Mouse (Mus musculus) urinary bladder, adult 18-20 months (tissue): Measurements from ENCODE around the gene Dlg2.

Experiments used
- DNase-seq, 2 experiments: peaks; one replicate each; pipeline ENCODE4 v3.0.0; 2022; ENCODE audit warnings: low spot score in 2 of 2, mixed read lengths in 2 of 2

Dlg2 gene

DNA sequence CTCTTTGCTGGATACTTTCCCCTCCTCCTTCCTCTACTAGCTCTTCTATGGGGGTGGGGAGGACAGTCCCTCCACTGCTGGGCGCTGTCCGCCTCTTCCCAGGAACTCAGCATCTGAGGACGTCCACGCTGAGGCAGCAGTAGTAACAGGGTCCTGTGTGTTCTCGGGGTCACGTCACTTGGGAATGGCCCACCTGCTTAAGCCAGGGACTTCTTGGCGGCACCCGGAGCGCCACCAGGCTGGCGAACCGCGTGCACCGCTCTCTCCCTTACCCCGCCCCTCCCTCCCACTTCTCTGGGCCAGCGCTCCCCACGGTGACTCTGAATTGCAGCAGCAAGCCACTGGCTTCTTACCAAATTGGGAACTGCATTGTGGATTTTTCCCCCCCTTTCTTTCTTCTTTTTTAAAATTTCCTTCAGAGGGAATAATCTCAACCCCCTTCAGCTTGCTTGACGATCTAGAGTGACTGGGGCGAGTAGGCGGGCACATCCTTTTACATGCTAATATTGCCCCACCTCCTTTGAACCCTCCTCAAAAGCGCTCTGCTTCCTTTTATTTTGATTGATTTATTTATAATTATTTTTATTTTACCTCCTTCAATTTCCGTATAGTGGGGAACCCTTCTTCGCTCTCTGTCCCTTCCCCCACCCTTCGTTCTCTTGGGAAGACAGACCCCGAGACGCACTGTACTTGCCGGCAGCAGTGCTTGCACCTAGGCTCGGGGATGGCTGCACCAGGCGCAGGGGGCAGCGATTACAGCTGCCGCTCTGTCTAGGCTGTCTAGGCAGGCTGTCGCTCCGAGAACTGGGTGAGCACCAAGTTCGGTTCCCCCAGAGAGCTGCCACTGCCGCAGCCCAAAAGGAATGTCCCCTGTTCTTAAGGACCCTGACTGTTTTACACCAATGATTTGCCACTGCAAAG, 785.8 kb downstream of the Dlg2 start:
- peak in 1 of 2 experiments; percentile 5 for DNase-seq

DNA sequence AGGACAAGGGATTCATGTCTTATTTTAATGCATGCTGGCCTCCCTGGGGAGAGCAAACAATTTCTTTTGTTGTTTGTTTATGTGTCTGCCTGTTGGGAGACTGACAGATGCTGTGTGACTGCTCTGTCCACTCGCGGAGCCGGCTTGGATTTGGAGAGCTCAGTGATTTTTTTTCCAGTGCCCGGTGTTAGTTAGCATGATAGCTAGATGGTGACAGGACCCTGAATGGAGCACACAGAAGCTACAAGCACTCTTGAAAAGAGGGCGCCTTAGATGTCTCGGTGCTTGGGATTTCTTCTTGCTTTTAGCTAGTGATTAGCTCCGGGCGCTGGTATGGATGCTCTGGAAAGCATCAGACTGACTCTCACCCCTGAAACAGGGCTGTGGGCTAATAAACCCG, 786.5 kb downstream of the Dlg2 start:
- DNase-seq, result no peak

DNA sequence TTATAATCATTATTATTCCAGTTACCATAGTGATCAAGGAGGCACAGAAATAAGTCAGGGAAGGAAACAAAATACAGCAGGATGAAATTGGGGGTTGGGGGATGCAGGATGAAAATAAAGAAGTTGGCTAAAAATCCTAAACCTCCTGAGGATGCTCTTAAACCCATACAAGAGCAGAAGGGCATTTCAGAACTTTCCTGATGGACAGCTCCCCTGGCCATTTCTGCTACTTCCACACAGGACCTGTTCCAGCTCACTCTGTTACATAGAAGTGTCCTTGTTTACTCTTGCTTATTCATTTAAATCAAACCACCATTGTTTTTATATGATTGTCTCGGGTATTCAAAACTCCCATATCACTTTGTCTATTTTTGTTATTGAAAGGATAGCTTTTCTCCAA, 791.3 kb downstream of the Dlg2 start:
- DNase-seq, result no peak

DNA sequence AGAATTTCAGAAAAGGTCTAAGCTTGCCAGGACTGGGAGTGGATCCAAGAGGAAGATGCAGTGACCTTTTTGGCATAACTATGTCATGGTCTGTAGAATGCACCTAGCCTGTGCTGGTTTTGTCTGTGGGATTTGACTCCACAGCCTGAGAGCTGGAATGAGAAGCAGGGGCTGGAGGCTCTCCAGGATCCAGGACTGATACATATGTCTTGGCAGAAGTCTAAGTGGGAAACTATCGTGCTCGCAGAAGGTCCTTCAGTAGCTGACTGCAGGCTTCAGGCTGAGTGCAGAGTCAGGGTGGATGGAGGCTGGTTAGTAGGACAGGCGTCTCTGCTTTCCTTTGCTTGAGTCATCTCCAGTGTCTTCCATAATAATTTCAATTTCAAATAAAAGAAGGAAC, 807.7 kb downstream of the Dlg2 start:
- DNase-seq, result no peak

DNA sequence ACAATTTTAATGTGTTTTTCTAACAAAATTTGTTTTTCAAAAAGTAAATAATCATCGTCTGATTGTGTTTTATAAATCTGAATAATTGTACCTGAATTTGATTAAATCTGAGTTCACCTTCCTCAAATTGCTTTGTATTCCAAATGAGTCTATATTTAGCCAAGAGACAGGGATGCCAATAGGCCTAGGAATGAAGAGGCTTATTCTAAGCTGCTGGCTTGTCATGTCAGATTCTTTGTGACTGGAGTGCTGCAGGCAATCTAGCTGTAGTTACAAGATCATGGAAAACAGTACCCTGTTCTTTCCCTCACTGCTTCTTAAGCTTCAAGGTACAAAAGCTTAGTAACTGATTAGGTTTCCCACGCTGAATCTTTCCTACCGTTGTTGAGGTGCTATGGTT, 811.9 kb downstream of the Dlg2 start:
- DNase-seq, result no peak

DNA sequence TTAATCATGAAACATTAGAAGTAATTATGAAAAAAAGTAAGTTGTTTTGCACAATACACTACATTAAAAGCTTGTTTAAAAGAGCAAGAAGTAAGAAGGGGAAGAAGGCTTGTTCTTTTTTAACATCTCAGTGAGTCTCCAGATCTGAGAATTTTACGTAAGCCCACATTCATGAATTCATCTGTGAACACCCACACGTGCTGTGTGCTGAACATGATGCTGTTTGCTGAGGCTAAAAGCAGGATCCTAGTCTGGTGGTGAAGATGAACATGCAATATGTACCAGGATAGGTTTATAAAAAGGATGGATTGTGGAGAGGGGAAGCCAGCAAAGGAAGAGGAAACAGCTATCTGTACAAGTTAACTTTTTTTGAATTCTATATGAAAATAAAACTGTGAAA, 819.7 kb downstream of the Dlg2 start:
- DNase-seq, result no peak

DNA sequence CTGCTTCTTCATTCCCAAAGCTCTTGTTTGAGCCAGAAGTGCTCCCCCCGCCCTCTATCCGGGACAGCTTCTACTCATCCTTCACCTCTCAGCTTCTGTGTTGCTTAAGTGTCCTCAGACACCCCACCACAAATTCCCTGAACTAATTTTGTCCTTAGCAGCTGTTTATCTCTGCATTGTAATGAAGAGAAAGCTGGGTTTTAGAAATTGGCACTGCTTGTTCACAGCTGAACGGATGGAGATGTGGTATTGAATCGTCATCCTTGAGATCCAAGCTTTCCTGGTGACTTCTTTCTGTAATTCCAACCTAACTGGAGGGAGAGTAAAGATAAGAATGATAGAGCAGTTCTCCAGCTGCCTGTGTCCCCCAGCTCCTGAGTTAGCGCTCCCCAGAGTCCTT, 834.7 kb downstream of the Dlg2 start:
- DNase-seq, result no peak

DNA sequence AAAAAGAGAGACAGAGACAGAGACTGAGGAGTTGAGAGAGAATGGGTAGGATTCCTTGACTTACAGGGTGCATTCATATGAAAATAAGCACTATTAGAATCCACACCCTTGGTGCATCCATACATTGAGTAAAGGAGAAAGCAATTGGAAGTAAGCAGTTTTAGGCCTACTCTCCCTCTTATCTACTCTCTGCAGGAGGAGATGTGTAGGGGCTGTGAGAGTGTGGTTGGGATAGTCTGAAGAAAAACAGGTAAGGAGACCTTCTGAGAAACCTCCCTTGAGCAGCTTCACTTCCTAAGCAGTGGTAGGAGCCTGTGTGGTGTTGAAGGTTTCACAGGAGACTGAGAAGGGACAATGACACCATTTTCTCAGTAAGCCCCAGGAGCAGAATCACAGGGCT, 868.6 kb downstream of the Dlg2 start:
- DNase-seq, result no peak

DNA sequence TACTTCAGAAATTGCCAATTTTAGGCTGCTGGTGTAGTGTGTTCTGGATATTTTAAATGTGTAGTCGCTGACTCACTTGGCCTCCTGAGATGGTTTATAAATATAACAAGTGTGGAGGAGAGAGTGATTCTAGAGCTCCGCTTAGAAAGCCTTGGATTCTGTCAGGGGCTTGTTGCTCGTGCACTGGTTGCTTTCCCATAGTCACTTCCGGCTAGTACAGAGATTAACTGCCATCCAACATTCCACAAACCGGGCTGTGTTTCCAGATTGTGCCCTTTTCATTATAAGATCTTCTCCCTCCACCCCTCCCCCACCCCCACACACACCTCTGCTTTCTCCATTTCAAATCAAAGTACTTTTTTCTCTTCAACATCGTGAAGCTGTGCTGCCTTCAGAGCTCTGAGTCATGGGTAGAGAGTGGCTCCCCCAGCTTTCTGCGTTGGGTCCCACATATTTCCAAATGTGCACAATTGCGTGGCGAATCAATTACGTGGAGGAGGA, 893.4 kb downstream of the Dlg2 start:
- DNase-seq, result no peak

DNA sequence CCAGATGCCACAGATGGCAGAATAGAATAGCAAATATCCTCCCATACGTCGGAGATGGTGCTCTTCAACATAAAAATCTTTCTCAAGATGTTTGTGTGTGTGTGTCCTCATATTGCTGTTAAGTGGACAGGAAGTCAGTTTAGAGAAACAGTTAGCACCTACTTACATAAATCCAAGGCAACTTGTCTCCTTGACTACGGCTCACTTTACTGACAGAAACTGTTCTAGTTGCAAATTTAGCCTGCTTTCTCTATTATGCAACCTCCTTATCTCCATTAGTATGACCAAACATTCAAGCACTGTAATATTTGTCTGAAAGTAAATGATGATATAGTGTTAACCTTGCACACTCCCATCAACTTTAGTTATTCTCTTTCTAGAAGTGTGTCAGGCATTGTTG, 905.8 kb downstream of the Dlg2 start:
- no peak for DNase-seq

DNA sequence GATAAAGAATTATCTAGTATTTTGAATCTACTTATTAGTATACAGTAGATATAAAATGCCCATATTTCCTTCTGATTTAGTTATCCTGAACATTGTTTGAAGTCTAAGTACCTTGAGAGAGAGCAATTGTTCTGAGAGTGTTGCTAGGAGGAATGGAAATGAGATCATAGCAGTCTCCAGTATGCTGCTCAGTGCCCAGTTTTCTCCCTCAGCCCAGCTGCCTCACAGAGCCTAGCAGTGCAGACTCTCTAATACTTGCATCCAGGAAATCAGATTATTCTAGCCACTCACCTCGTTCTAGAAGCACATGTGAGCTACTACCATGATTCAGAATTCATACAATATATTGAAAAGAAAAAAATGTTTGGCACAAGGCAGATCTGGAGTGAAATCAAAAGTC, 907.4 kb downstream of the Dlg2 start:
- no peak for DNase-seq

DNA sequence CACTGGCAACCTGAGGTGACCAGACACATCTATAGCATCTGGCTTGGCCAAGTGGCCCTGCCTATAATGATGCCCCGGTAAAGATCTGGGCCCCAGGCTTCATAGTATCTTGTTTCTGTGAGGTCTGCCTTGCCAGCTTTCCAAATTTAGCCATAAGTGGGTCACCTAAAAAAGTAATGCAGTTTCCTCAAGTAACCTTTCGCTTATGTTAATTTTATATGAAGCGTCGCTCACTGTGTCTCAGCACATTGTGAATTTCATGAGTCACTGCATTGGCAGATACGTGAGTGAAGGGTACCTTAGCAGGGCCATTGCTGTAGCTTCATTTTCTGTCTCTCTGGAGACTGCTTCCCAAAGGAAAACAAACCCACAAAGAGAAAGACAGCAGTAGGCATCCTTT, 912.8 kb downstream of the Dlg2 start:
- DNase-seq, result no peak

DNA sequence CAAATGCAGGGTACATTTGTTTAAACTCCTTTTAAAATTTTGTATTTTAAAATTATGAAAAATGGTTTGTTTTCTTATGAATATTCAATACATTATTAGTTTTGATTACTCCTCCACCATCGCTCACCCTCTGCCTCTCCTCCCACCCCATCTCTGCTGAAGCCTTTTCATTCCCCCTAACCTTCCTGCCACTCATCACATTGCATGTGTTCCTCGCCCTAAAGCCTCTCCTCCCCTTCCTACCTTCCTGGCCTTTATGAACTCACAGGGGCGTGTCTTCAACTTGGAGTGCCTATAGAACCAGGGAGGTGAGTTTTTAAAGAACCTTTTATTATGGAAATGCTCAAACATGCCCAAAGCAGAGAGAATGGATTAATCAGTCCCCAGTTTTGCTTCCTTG, 921.4 kb downstream of the Dlg2 start:
- no peak for DNase-seq

DNA sequence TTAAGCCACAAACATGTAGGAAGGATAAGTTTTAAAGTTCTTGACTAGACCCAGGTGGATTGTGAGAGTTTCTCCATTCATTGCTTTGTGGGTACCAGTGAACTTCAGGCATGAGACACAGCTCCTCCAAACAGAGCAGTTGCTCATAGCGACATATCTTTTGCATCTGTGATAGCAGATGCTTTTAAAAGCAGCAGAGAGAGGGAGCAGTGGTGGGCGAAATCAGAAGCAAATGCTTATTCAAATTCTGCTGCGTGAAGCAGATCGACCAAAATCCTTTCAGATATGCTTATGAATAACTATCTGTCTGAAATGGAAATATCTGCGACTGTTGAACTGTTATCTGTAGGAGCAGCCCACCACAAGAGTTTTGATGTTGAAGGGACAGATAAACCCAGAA, 935.6 kb downstream of the Dlg2 start:
- no peak for DNase-seq

DNA sequence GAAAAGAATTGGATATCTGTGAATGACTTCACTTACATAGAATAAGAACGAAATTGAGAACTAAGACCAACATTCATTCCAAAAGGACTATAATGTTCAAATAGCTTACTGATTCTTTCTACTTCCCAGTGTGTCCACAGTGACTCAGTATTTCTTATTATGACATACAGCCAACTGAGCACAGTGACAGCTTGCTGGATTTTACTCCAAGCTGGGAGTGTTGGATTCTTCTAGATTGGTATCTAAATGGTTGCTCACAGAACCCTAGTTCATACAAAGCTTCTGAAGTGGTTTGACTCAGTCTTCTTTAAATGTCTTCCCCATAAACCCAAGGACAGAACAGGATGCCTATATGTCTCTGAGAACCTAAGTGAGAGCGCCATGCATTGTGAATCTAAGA, 937.7 kb downstream of the Dlg2 start:
- no peak for DNase-seq

DNA sequence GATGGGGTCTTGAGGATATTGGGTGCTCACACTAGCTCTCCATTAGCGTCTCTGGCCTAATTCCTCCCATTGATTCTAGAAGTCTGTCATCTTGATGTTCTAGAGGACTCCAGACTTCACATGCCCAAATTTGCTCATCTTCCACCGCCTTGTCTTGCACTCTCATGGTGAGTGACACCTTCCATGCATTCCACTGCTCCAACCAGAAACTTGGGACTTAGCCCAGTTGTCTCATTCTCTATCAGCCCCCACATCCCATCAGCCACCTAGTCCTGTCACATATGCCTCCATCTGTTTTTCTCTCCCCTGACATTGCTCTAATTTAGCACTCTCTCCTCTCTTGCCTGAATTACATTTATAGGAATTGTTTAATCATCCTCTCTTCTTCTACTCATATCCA, 938.3 kb downstream of the Dlg2 start:
- no peak for DNase-seq

DNA sequence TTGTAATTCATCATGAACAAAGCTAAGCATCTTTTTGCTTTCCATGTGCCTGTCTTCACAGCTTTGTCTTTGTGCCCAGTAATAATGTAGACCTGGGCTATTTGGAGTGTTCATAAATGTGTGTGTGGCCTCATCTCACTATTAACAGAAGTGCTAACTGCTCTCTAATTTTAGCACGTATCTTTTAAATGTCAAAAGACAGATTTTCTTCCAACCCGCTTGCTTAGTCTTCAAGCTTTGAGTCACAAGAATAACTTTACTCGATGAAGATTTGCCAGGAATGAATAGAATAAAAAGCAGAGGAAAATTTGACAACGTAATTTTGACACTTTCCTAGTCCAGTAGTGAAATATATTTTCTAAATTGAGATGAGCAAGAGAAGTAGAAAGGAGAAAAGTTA, 943.7 kb downstream of the Dlg2 start:
- DNase-seq, result no peak

DNA sequence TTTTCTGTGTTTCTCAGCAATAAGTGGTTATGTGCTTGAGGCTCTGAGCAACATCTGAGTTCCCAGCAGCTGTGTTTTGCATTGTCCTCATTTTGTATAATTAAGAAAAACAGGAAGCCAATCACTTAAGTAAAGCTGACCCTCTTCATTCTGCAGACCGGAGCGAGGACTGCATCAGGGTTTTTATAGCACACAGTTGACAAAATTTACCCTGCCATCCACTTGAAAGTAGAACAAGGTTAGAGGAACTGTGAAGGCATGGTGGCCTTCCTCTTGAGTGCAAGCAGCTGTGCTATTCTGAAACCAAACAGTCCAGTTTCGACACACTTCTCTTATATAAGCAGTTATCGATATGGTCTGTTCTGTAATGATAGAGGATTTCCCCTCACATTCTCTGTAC, 947.3 kb downstream of the Dlg2 start:
- DNase-seq, result no peak

DNA sequence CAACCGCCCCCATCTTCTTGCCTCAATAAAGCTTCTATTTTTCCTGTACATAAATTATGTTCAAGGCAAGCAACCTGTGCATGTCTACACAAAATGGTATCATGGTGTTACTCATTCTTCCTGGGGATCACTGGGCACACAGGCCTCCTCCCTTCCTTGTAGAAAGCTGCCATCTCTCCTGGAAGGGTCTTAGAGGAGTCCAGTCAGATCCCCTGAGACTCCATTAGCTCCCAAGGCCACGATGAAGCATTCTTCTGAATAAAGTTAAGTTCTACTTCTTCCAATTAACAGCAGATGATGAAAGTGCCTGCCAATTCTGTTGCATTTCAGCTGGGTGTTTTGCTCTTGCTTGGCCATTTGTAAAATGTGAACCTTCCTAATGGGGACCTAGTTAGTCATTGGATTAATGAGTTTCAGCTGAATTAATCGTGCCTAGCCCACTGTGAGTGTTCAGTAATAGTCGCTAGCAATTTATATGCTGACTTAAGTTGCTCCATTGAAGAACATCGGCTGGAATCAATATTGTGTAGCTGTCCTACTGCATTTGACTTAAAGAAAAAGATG, 953.3 kb downstream of the Dlg2 start:
- no peak for DNase-seq

DNA sequence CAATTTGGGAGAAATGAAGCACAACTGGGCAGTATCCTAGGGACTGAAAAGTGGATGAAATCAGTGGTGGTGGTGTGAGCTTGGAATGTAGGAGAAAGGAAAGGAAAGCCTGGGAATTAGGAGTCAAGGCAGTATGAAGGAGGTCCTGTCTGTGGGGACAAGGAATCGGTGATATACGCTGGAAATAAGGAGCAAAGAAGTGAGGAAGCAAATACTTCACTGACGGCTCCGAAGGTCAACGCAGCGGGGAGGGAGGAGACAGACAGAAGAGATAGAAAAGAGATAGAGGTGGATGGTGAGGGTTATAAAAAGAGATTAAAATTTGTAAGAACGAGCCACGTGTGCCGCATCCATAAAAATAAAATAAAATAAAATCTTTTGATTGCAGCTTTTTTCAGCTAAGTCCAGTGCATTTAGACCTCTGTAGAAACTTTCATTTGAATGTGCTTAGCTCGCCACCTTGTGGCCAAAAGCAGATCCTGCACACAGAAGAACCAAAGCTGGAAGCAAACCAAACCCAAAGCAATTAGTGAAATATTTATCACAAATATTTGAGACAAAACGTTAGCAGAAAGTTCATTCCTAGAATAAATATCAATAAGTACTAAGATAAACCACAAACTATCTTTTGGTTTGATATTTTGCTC, 955.2 kb downstream of the Dlg2 start:
- DNase-seq, result peak; percentile 2 to 23

DNA sequence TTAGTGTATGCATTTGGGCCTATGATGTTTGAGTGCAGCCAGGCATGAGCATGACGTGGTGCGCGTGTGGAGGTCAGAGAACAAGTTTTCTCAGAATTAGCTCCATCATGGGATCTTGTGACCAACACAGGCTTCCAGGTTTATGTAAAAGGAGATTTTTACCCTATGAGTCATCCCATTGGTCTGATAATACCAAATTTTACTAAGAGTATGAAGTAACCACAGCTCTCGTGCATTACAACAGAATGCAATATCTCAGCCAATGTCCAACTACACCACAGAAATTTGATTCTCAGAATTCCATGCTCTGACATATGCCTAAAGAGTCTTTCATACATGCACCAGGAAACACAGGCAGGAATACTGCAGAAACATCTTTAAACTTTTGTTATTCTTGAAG, 956.1 kb downstream of the Dlg2 start:
- no peak for DNase-seq

DNA sequence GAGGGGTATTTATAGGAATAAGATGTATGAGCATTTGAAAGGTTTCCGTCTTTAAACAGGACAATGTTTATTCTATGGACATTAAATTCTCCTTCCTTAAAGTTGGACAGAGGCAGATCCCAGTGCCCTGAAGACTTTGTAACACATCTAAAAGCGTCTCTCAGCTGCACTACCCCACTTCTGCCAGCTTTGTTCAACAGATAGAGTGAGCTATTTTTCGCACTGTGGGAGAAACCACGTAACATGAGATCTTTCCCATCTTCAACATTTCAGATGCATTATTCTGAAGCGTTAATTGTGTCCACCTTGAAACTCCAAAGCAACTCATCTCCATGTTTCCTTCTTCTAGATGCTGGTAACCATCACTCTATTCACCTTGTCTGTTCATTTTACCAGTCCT, 958.3 kb downstream of the Dlg2 start:
- DNase-seq, result no peak

DNA sequence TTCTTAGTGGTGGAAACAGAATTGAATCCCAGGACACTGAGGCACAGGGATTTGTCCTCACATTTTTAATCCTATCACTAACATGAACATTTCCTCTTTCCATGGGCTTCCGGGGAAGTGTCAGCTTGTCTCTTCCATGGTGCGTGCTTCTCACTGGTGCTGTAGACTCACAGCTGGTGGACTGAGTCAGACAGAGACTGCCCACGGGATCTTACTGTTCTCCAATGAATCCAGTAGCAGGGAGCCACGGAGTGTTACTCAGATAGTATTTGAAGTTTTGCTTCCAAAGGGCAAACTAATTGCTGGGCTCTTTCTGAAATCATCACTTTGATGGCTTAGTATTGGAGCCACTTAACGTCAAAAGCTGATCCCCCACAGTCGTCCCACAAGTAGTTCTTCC, 963.9 kb downstream of the Dlg2 start:
- DNase-seq, result no peak
